Mouse (Mus musculus) hindbrain, postnatal 0 days (tissue): ENCODE data around the gene Aox3. TPM values are rescaled to one million over a fixed set of nuclear protein-coding genes. Genes with fewer than 3 reads are reported as not detected.

Experiments
- ATAC-seq: fragments of 200-750 bp; cut with Nextera tagmentation; 2 replicates; pipeline ENCODE4 v1.8.0; 2017; ENCODE audit warnings: mild to moderate bottlenecking, moderate TSS enrichment, moderate library complexity
- DNase-seq: peaks from one replicate; pipeline ENCODE4 v3.0.0-alpha.2; 2015; ENCODE audit warnings: low spot score
- H3K27ac ChIP-seq: fragments of 300-500 bp; sonication (generic); 2 replicates; pipeline ENCODE4 v1.5.1; 2014; ENCODE audit warnings: mild to moderate bottlenecking
- H3K27me3 ChIP-seq: fragments of 300-500 bp; sonication (generic); 2 replicates; pipeline ENCODE4 v1.6.1; 2014; ENCODE audit warnings: low read length, mixed read lengths; ENCODE audit not compliant: insufficient read depth
- H3K36me3 ChIP-seq: fragments of 300-500 bp; sonication (generic); 2 replicates; pipeline ENCODE4 v1.6.1; 2014; ENCODE audit warnings: low read length, mixed read lengths; ENCODE audit not compliant: insufficient read depth
- H3K4me1 ChIP-seq: fragments of 300-500 bp; sonication (generic); 2 replicates; pipeline ENCODE4 v1.6.1; 2014; ENCODE audit warnings: antibody characterized with exemption, low read length, mixed read lengths; ENCODE audit not compliant: insufficient read depth
- H3K4me2 ChIP-seq: fragments of 300-500 bp; sonication (generic); 2 replicates; pipeline ENCODE4 v1.6.1; 2014; ENCODE audit warnings: low read depth, mild to moderate bottlenecking, low read length, moderate library complexity, mixed read lengths
- H3K4me3 ChIP-seq: fragments of 300-500 bp; sonication (generic); 2 replicates; pipeline ENCODE4 v1.5.1; 2014; ENCODE audit warnings: low read length
- H3K9ac ChIP-seq: fragments of 300-500 bp; sonication (generic); replicated peaks from 2 replicates; pipeline ENCODE4 v1.6.1; 2014; ENCODE audit warnings: mild to moderate bottlenecking, low read length, moderate library complexity, mixed read lengths
- H3K9me3 ChIP-seq: fragments of 300-500 bp; sonication (generic); 2 replicates; pipeline ENCODE4 v1.6.1; 2016; ENCODE audit warnings: low read length, mixed read lengths
- CTCF ChIP-seq: IDR thresholded peaks from 2 replicates; pipeline ENCODE4 v1.5.1; 2016; ENCODE audit warnings: antibody characterized with exemption, control low read depth, low read depth
- WGBS: fragments of 180-500 bp; shearing (Covaris S2); extraction: QIAGEN DNeasy Blood & Tissue Kit; methylation state at CpG from one replicate; pipeline ENCODE4 v1.1.7; 2014; 5-methylcytosine and 5-hydroxymethylcytosine counted together
- polyA plus RNA-seq: library from polyadenylated mRNA; unstranded; fragments of >200 nt; fragmentation: Nextera tagmentation; extraction: Ambion mirVana; gene quantifications from 2 replicates; pipeline ENCODE4 v1.2.1, GENCODE M21; 2015
- total RNA-seq: library from RNA; depleted of rRNA; stranded (reverse); fragments of >200 nt; gene quantifications from 2 replicates; pipeline ENCODE4 v1.2.3, GENCODE M21; 2014; rRNA removed

Gene Aox3
- total RNA-seq: 0.78 and 2.0 TPM in 2 replicates
- polyA plus RNA-seq: 0.78 and 1.1 TPM in 2 replicates

DNA sequence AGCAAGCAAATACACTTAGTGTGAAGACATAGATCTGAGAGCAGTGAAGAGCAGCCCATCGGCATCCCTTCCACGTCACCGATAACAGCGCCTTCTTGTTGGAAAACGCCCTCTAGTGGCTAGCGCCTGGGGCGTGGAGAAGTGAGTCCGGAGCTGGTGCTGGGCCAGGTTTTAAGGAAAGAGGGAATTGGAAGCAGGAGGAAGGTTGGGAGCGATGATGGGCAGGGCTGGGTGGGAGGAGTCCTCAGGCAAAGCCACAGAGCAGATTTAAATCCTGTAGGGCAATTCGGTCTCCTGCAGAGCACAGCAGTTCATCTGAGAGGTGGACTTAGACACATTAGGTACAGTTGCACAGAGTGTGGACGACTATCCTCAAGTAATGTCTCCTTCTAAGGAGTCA lies at the start of gene Aox3:
TSS of gene Aox3 (plus strand) at position 251 of the 400 bp plus-strand sequence.
- TF ChIP-seq CTCF: peak; percentile 89
- peak within 1 kb of the TSS; percentile 33 for H3K4me2 ChIP-seq
- H3K27me3 ChIP-seq: no peaks in the 10 kb centered on the region
- DNase-seq (peak; percentile 92), ATAC-seq (peak; percentile 88; the same call in 1 of the 2 replicates)
- H3K9me3 ChIP-seq: no peaks in the 10 kb centered on the region
- H3K36me3 ChIP-seq: no peaks in the 10 kb centered on the region
- H3K9ac ChIP-seq: no peak within 1 kb of the TSS
- 15% methylated on average over 11 of the region's 11 CpGs for WGBS
- no peak within 1 kb of the TSS for H3K4me3 ChIP-seq
- no peaks in the 10 kb centered on the region for H3K4me1 ChIP-seq
- no peak within 1 kb of the TSS for H3K27ac ChIP-seq

DNA sequence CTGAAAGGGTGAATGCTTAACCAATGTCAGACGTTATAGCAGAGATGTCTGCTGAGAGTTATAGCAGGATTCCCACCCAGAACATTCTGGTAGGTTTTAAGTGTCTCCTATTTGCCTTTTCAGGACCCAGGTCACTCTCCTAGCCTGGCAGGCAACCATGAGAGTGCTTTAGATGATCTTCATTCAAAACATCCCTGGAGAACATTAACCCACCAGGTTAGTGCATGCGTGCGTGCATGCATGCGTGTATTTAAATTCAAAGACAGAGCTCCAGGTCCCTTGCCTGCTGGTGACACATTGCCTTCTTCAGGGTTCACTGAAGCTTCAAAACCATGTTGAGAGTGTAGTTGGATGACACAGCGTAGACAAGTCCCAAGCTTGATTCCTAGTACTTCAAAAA lies 47.8 kb upstream of the Aox3 start:
- ATAC-seq (no peak), DNase-seq (no peak)
- Histone ChIP-seq H3K4me3 (no peak overlapping the region), H3K9ac (no peak overlapping the region), H3K4me1 (no peaks in the 10 kb centered on the region), H3K36me3 (no peaks in the 10 kb centered on the region), H3K27ac (no peak overlapping the region), H3K27me3 (no peaks in the 10 kb centered on the region), H3K4me2 (no peak overlapping the region), H3K9me3 (no peaks in the 10 kb centered on the region)
- 80% methylated on average over 5 of the region's 5 CpGs for WGBS
- no peak for TF ChIP-seq CTCF

DNA sequence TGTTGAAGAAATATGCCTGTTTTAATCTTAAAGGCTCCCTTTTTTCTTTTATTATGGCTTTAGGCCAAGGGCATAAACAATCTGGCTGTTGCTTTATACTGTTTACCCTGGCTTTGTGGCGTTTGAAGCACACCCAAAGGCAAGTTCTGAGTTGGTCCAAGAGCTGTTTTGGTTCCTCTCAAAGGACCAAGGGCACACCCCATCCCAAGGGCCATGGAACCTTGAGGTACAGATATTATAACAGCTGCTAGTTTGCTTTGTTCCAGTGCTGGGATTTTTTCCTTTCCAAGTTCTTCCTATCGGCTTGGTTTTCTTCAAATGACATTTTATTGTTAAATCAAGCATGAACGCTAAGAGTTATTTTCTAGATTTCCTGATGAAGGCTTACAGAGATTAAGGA lies 47.3 kb upstream of the Aox3 start:
- H3K4me3 ChIP-seq: no peak overlapping the region
- TF ChIP-seq CTCF: no peak
- no peak overlapping the region for H3K27ac ChIP-seq
- H3K36me3 ChIP-seq: no peaks in the 10 kb centered on the region
- no peaks in the 10 kb centered on the region for H3K27me3 ChIP-seq
- H3K4me1 ChIP-seq: no peaks in the 10 kb centered on the region
- DNase-seq (no peak), ATAC-seq (no peak)
- H3K9me3 ChIP-seq: no peaks in the 10 kb centered on the region
- H3K9ac ChIP-seq: no peak overlapping the region
- WGBS: 56% methylated on average over 3 of the region's 3 CpGs
- no peak overlapping the region for H3K4me2 ChIP-seq

DNA sequence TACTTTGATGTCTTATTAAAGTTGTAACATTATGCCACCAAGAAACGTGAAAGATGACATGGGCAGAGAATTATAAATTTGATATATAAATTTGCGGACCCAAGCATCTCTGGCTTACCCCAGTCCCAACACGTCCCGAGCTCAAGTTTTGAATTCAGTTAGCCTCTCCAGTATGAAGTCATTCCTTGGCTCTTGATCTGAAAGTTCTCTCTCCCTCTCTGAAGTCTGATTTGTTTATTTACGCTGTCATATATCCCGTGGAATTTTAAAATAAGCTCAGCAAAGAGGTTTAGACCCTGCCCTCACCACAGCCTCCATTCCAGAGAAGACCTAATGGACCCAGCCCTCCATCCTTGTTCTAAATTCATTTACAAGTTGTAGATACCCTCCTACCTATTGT lies 43.7 kb upstream of the Aox3 start:
- WGBS: 88% methylated on average over 6 of the region's 6 CpGs
- TF ChIP-seq CTCF: no peak
- Histone ChIP-seq H3K27me3 (no peaks in the 10 kb centered on the region), H3K4me3 (no peak overlapping the region), H3K36me3 (no peaks in the 10 kb centered on the region), H3K9ac (no peak overlapping the region), H3K4me2 (no peak overlapping the region), H3K4me1 (no peaks in the 10 kb centered on the region), H3K27ac (no peak overlapping the region), H3K9me3 (no peaks in the 10 kb centered on the region)
- ATAC-seq: no peak
- no peak for DNase-seq

DNA sequence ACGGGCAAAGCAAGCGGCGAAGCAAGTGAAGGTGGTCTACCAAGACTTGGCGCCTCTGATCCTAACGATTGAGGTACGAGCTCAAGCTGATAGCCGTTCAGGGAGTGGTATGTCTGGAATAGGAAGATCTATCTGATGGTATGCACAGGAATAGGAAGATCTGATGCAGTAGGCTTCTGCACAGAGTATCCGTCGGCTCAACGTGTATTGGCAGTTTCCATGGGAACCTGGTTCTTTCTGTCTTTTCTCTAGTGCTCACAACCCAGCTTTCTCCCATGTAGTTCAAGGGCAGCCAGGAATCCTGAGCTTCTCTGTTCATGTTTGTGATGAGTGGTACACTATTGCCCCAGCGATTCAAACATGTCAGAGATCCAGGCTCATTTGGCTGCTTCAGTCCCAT lies 42.8 kb upstream of the Aox3 start:
- peak; percentile 15 for DNase-seq
- 83% methylated on average over 11 of the region's 11 CpGs for WGBS
- Histone ChIP-seq H3K4me2 (no peak overlapping the region), H3K9me3 (no peaks in the 10 kb centered on the region), H3K4me1 (no peaks in the 10 kb centered on the region), H3K27me3 (no peaks in the 10 kb centered on the region), H3K9ac (no peak overlapping the region), H3K36me3 (no peaks in the 10 kb centered on the region), H3K4me3 (no peak overlapping the region), H3K27ac (no peak overlapping the region)
- peak; percentile 24; the same call in 1 of the 2 replicates for ATAC-seq
- no peak for TF ChIP-seq CTCF

DNA sequence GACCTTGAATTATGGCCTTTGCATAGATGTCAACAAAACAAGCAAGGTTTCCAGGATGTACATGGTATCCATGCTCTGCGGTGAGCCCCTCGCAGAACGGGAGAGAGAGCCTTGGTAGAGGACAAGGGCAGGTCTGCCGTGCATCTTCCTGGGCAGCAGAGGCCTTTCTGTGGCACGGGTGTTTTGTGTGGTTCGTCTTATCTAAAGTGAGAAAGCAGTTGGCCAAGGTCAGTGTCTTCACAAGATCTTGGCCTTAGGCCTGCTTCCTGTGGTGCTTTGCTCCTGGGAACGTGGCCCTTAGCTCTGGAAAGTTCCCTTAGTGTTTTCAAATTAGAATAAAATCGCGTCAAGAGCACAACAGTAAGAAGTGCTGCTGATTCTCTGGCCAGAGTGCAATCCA lies 41.9 kb upstream of the Aox3 start:
- Histone ChIP-seq H3K27ac (no peak overlapping the region), H3K9ac (no peak overlapping the region), H3K9me3 (no peaks in the 10 kb centered on the region), H3K27me3 (no peaks in the 10 kb centered on the region), H3K4me1 (no peaks in the 10 kb centered on the region), H3K4me2 (no peak overlapping the region), H3K36me3 (no peaks in the 10 kb centered on the region), H3K4me3 (no peak overlapping the region)
- ATAC-seq (no peak), DNase-seq (no peak)
- no peak for TF ChIP-seq CTCF
- WGBS: 77% methylated on average over 9 of the region's 9 CpGs

DNA sequence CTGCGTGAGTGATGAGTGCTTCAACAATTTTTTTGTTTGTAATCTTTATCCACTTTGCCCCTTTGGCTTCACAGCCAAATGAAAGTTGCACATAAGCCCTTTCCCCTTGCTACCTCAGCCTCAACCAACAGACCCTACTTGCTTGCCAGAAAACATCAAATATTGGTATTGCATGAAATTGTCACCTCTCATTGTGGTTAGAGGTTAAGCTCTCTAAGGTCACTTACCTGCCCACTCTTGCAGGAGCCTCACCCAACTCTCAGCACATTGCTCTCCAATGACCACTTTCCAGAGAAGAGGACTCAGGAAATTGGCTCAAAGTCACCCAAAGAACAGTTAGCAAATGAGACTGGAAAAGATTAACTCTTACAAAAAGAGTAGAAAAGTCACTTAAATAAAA lies 41.4 kb upstream of the Aox3 start:
- DNase-seq: no peak
- Histone ChIP-seq H3K4me1 (no peaks in the 10 kb centered on the region), H3K36me3 (no peaks in the 10 kb centered on the region), H3K4me2 (no peak overlapping the region), H3K27ac (no peak overlapping the region), H3K4me3 (no peak overlapping the region), H3K9me3 (no peaks in the 10 kb centered on the region), H3K27me3 (no peaks in the 10 kb centered on the region), H3K9ac (no peak overlapping the region)
- no peak for ATAC-seq
- 95% methylated on average over 1 of the region's 1 CpGs for WGBS
- TF ChIP-seq CTCF: no peak
